Mouse (Mus musculus): ENCODE data around the gene Prkg1.

DNA sequence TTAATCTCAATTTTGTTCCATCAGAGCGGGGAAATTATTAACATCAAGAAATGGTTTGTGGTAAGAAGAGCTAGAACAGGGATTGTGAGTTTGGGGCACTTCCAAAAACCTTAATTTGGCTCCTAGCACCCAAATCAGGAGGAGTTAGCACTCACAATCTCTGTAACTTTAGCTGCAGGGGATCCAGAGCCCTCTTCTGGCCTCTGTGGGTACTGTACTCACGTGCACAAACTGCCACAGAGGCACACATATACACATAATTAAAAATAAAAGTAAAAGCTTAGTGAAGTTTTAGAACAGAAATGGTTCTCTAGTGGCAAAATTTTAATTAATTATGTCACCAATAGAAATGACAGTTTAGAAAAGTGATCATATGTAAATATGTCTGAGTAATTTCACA lies 614.9 kb downstream of the Prkg1 start:
- no peak for TF ChIP-seq CHD2 (IDR thresholded peaks at IDR 0.05; ENCODE audit: low read depth, low read length)
- no peak for TF ChIP-seq HCFC1 (IDR thresholded peaks at IDR 0.05; ENCODE audit: borderline replicate concordance, insufficient read depth, low read length)

All from ES-E14 (cell line).